Mouse (Mus musculus): ENCODE data around the gene Cox18. TPM values are rescaled to one million over a fixed set of nuclear protein-coding genes. Genes with fewer than 3 reads are reported as not detected.

The Cox18 gene
- polyA plus RNA-seq, 1 experiment from 2014 or later = 43.0 TPM

DNA sequence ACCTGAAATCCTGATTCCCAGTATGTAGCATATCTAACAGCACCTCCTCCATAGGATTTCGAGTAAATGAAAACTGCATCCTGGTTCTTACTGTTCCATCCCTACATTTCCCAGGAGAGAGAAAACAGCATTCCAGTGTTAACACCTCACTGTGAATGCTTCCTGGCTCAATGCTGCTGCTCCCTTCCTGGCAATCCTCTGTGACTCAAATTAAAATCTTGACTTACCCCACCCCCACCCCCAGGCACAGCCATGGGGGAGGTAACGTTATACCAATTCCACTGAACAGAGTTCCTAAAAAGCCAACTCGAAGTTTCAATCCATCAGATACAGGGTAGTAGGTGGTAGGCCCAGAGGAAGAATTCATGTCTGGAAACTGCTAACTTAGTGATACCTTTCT is 864 bp downstream of the Cox18 start:
- peak; percentile 17; the same call in 1 of the 2 replicates for ATAC-seq (ENCODE audit: low FRiP score)
- H3K4me3 ChIP-seq (replicated peaks) = peak overlapping the region; percentile 95

DNA sequence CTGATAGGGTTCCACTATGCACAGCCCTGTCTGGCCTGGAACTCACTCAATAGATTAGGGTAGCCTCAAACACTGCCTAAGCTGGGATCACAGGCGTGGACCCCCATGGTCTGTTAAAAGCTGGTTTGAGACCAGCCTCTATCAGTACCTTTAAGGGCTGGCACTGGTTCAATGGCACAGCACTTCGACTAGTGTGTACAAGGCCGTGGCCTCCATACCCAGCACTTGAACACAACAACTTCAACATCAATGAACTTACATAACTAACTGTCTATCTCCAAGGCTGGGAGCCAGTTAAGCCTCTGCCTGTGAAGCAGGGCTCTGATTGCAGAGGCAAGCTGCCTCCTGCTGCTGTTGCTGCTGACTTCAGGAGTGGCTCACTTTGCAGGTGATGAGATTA is 6.0 kb downstream of the Cox18 start:
- 98% methylated on average over 3 of the region's 3 CpGs for WGBS
- peaks cover 56% of the 10 kb centered on the region for H3K36me3 ChIP-seq
- H3K4me3 ChIP-seq (replicated peaks) = no peak overlapping the region
- no peaks in the 10 kb centered on the region for H3K9me3 ChIP-seq (replicated peaks)
- ATAC-seq (ENCODE audit: low FRiP score) = no peak
- H3K27ac ChIP-seq (replicated peaks) = no peak overlapping the region
- H3K4me1 ChIP-seq = peaks cover 6% of the 10 kb centered on the region
- no peak overlapping the region for H3K9ac ChIP-seq (replicated peaks)
- H3K27me3 ChIP-seq (replicated peaks) = no peaks in the 10 kb centered on the region
- no peak overlapping the region for H3K4me2 ChIP-seq

More for the DNA sequence above, 864 bp downstream of the Cox18 start:
- Histone ChIP-seq H3K4me1 (peaks cover 11% of the 10 kb centered on the region), H3K4me2 (peak overlapping the region; percentile 62), H3K36me3 (peaks cover 31% of the 10 kb centered on the region), H3K27ac (replicated peaks) (peak overlapping the region; percentile 93), H3K9ac (replicated peaks) (peak overlapping the region; percentile 92), H3K9me3 (replicated peaks) (no peaks in the 10 kb centered on the region), H3K27me3 (replicated peaks) (no peaks in the 10 kb centered on the region)
- WGBS = 38% methylated on average over 3 of the region's 3 CpGs

DNA sequence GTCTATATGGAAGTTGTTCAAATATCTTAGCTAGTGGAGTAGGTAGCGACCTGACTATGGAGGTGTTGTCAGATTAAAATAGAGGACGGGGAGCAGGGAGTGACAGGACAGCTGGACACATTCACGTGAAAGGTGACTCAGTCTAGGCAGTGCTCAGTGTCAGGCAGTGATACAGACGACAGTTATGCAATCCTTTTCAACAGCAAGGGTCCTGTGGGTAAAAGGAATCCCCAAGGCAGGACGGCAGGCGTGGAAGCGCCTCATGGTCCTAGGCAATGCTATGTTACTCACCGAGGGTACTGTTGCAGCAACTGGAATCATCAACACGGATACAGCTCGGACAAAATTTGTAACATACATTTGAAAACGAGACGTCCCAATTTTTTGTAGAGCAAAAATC is 6.6 kb downstream of the Cox18 start:
- H3K4me1 ChIP-seq = peaks cover under 1% of the 10 kb centered on the region; the same call in 1 of the 2 replicates
- no peak for ATAC-seq (ENCODE audit: low FRiP score)
- no peak overlapping the region for H3K27ac ChIP-seq (replicated peaks)
- H3K27me3 ChIP-seq (replicated peaks) = no peaks in the 10 kb centered on the region
- no peak overlapping the region for H3K4me3 ChIP-seq (replicated peaks)
- no peak overlapping the region for H3K9ac ChIP-seq (replicated peaks)
- H3K4me2 ChIP-seq = no peak overlapping the region
- H3K9me3 ChIP-seq (replicated peaks) = no peaks in the 10 kb centered on the region
- WGBS = 97% methylated on average over 12 of the region's 12 CpGs
- H3K36me3 ChIP-seq = peaks cover 56% of the 10 kb centered on the region

DNA sequence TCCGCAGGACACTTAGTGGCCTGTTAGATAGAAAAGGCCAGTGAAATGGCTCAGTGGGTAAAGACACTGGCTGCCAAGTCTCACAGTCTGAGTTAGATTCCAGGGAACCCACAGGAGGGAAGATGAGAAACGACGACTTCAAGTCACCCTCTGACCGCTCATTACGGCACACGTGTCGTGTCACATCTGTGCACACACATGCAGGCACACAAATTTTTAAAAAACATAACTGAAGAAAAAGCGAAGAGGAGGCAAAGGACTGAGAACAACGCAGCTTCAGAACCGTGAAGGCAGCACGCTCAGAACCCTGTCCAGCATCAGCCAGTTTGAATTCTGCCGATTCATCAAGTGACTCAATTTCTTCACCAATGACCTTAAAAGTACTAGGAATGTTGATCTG is 10.4 kb downstream of the Cox18 start:
- Histone ChIP-seq H3K27ac (replicated peaks) (no peak overlapping the region), H3K4me1 (no peaks in the 10 kb centered on the region), H3K9me3 (replicated peaks) (no peaks in the 10 kb centered on the region), H3K4me3 (replicated peaks) (no peak overlapping the region), H3K4me2 (no peak overlapping the region), H3K9ac (replicated peaks) (no peak overlapping the region), H3K36me3 (peaks cover 40% of the 10 kb centered on the region), H3K27me3 (replicated peaks) (no peaks in the 10 kb centered on the region)
- 96% methylated on average over 12 of the region's 12 CpGs for WGBS
- no peak for ATAC-seq (ENCODE audit: low FRiP score)

DNA sequence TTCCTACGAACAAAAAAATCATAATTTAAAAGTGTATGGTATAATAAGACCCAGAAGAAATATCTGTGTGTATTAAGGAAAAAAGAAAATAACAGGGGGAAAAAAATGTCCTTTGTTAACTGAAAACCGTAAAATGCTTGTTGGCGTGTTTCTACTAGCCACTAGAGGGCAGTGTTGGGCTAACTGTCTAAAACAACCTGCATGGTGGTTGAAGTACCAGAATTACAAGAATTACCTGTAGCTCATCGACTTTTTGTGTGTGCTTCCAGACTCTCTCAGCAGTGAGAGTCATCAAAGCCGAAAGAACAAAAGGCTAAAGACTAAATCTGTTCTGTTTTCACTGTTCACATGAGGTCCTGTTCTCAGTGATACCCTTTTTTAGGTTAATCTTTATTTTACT is 20.6 kb downstream of the Cox18 start:
- H3K4me2 ChIP-seq = no peak overlapping the region
- no peak overlapping the region for H3K9ac ChIP-seq (replicated peaks)
- WGBS = 22% methylated on average over 5 of the region's 5 CpGs
- no peaks in the 10 kb centered on the region for H3K27me3 ChIP-seq (replicated peaks)
- no peaks in the 10 kb centered on the region for H3K9me3 ChIP-seq (replicated peaks)
- no peaks in the 10 kb centered on the region for H3K36me3 ChIP-seq
- no peak overlapping the region for H3K4me3 ChIP-seq (replicated peaks)
- no peaks in the 10 kb centered on the region for H3K4me1 ChIP-seq
- no peak for ATAC-seq (ENCODE audit: low FRiP score)
- no peak overlapping the region for H3K27ac ChIP-seq (replicated peaks)

DNA sequence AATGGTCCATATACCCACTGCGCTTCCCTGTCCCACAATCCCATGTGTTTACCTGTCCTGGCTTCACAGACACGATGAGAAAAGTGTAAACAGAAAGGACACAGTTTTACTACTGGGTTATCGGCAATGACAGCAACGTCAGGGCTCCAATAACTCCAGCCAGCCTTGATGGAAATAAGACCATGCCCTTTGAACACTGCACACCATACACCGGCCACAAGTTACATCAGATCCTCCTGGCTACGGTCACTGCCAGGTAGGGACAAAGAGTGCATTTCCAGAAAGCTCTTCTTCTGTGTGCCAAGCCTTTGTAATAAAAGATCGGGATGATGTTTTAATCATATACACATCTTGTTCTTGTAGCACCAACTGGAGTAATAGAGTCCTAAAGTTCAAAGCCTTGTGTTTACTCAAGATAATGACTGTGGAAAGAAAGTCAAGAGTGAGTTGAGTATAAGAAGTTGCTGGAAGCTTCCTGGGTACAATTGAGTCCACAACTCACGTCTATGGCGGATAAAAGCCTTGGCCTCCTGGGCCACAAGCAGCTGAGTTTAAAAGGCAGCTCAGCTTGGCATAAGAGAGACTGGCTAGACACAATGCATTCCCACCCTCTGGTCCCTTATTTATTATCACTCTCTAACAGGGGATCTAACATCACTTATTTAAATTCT is 21.2 kb downstream of the Cox18 start:
- 84% methylated on average over 9 of the region's 9 CpGs for WGBS

DNA sequence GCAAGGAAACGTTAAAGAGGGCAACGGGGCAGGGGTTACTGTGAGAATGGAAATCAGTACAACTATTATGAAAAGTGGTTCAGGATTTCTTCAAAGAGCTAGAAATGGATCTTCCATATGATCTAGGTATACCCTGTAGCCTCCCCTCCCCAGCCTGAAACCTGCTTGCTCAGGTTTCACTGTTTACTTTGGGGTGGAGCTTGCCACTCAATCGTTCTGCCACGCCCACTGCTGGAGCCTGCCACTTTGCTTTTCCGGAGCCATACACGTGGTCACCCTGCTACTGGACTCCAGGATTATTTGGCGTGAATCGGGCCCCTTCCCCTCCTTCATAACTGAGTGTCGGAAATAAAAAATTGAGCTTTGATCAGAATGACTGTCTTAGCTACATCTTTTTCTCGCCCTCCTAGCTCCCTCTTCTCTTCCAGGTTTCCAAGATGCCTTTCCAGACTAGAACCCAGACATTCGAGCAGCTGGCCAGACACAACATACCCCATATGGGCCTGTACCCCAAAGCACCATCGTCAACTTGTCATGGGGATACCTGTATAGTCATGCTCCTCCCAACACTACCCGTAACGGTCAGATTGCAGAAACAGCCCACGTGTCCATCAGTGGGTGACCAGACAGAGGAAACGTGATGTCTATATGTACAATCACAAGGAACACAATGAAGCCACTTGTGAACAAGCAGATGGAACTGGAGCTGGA is 23.7 kb downstream of the Cox18 start:
- no peak overlapping the region for H3K9ac ChIP-seq (replicated peaks)
- H3K36me3 ChIP-seq = no peaks in the 10 kb centered on the region
- ATAC-seq (ENCODE audit: low FRiP score) = no peak
- no peaks in the 10 kb centered on the region for H3K4me1 ChIP-seq
- no peak overlapping the region for H3K4me3 ChIP-seq (replicated peaks)
- H3K27me3 ChIP-seq (replicated peaks) = no peaks in the 10 kb centered on the region
- WGBS = 65% methylated on average over 16 of the region's 16 CpGs
- no peaks in the 10 kb centered on the region for H3K9me3 ChIP-seq (replicated peaks)
- H3K4me2 ChIP-seq = no peak overlapping the region
- H3K27ac ChIP-seq (replicated peaks) = no peak overlapping the region

More for the DNA sequence above, 21.2 kb downstream of the Cox18 start:
- H3K9ac ChIP-seq (replicated peaks) = no peak overlapping the region
- H3K4me3 ChIP-seq (replicated peaks) = no peak overlapping the region
- no peaks in the 10 kb centered on the region for H3K9me3 ChIP-seq (replicated peaks)
- no peaks in the 10 kb centered on the region for H3K36me3 ChIP-seq
- no peak overlapping the region for H3K4me2 ChIP-seq
- H3K27ac ChIP-seq (replicated peaks) = no peak overlapping the region
- no peaks in the 10 kb centered on the region for H3K27me3 ChIP-seq (replicated peaks)
- no peaks in the 10 kb centered on the region for H3K4me1 ChIP-seq
- ATAC-seq (ENCODE audit: low FRiP score) = no peak

DNA sequence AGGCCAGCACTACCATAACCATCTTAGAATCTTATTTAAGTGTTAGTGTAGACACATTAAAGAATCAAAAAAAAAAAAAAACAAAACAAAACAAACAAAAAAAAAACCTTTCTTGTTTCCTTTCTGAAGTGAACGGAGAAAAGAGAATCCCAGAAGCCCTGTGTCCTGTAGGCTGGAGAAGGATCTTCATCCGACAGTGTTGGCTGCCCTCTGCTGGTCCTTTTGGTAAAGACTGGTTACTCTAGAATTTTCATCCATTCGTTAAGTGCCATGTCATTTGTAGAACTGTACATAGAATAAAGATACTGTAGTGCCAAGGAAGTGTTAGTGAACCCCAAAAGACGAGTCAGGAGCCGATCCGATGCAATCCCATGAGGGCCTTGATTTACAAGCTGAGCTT is 29.0 kb downstream of the Cox18 start:
- Histone ChIP-seq H3K4me2 (no peak overlapping the region), H3K4me3 (replicated peaks) (no peak overlapping the region), H3K27ac (replicated peaks) (no peak overlapping the region), H3K9ac (replicated peaks) (no peak overlapping the region), H3K9me3 (replicated peaks) (no peaks in the 10 kb centered on the region), H3K36me3 (no peaks in the 10 kb centered on the region), H3K4me1 (no peaks in the 10 kb centered on the region), H3K27me3 (replicated peaks) (no peaks in the 10 kb centered on the region)
- peak; percentile 80; the same call in 1 of the 2 replicates for ATAC-seq (ENCODE audit: low FRiP score)
- 29% methylated on average over 6 of the region's 6 CpGs for WGBS

DNA sequence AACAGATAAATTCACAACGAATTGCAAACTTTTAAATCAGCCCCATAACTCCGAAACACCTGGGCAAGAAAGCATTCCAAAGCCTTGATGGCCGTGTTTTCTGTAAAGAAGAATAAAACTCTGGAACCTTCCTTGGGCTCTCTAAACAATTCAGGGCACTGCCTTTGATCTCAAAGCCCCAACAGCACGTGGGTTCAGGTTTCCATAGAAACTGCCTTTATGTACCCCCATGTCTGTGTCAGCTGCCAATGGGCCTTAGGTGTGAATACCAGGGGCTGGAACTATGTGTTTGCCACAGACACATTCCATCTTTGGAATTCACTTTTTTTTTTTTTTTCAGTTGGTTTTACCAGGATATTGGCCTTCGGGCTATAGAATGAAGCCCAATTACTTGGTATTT is 41.0 kb downstream of the Cox18 start:
- Histone ChIP-seq H3K36me3 (no peaks in the 10 kb centered on the region), H3K9me3 (replicated peaks) (no peaks in the 10 kb centered on the region), H3K4me2 (no peak overlapping the region), H3K27me3 (replicated peaks) (no peaks in the 10 kb centered on the region), H3K9ac (replicated peaks) (no peak overlapping the region), H3K4me3 (replicated peaks) (no peak overlapping the region), H3K4me1 (no peaks in the 10 kb centered on the region), H3K27ac (replicated peaks) (no peak overlapping the region)
- WGBS = 65% methylated on average over 5 of the region's 5 CpGs
- no peak for ATAC-seq (ENCODE audit: low FRiP score)

DNA sequence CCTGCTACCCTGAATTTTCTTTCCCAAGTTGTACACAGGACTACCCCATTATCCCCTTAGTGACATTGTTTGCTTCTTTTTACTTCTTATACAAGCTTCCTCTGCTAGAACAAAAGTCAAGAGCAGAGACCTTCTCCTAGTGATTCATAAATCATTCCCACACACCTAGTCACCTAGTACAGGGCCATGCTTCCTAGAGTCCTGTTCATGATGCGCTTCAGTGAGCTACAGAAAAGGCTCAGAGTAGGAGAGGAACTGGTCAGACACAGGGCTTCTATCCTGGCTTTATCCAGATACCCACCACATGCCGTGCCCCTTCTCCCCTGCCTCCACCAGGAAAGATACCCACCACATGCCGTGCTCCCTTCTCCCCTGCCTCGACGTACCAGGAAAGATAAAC is 44.7 kb downstream of the Cox18 start:
- no peak overlapping the region for H3K9ac ChIP-seq (replicated peaks)
- no peak overlapping the region for H3K27ac ChIP-seq (replicated peaks)
- WGBS = 93% methylated on average over 5 of the region's 5 CpGs
- no peaks in the 10 kb centered on the region for H3K36me3 ChIP-seq
- no peaks in the 10 kb centered on the region for H3K27me3 ChIP-seq (replicated peaks)
- H3K4me2 ChIP-seq = no peak overlapping the region
- no peaks in the 10 kb centered on the region for H3K9me3 ChIP-seq (replicated peaks)
- no peaks in the 10 kb centered on the region for H3K4me1 ChIP-seq
- ATAC-seq (ENCODE audit: low FRiP score) = no peak
- no peak overlapping the region for H3K4me3 ChIP-seq (replicated peaks)

DNA sequence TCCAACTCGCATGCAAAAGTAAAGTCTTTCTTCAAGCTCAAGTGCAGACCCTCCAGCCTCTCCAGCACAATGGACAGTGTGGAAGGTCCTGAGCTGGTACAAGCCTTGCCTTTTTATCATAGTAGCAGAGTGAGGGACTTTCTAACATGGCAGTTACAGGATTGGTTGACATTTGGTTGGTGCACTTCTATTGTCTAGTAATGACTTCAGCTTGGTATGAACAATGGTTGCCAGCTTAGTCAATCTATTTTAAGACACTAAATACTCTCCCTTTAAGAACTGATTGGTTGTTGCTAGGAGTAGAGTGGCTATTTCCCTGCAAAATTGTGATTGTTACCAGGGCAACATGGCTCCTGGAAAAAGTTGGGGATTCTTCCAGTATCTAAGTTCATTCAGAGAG is 45.7 kb downstream of the Cox18 start:
- Histone ChIP-seq H3K4me1 (no peaks in the 10 kb centered on the region), H3K9me3 (replicated peaks) (no peaks in the 10 kb centered on the region), H3K27me3 (replicated peaks) (no peaks in the 10 kb centered on the region), H3K4me2 (no peak overlapping the region), H3K9ac (replicated peaks) (no peak overlapping the region), H3K4me3 (replicated peaks) (no peak overlapping the region), H3K27ac (replicated peaks) (no peak overlapping the region), H3K36me3 (no peaks in the 10 kb centered on the region)
- ATAC-seq (ENCODE audit: low FRiP score) = no peak
- 88% methylated on average over 1 of the region's 1 CpGs for WGBS

Measured in neural tube, embryonic 15.5 days (tissue).